Comparison of ENCODE assay signal across 23 mouse cellular contexts in the genomic region with DNA sequence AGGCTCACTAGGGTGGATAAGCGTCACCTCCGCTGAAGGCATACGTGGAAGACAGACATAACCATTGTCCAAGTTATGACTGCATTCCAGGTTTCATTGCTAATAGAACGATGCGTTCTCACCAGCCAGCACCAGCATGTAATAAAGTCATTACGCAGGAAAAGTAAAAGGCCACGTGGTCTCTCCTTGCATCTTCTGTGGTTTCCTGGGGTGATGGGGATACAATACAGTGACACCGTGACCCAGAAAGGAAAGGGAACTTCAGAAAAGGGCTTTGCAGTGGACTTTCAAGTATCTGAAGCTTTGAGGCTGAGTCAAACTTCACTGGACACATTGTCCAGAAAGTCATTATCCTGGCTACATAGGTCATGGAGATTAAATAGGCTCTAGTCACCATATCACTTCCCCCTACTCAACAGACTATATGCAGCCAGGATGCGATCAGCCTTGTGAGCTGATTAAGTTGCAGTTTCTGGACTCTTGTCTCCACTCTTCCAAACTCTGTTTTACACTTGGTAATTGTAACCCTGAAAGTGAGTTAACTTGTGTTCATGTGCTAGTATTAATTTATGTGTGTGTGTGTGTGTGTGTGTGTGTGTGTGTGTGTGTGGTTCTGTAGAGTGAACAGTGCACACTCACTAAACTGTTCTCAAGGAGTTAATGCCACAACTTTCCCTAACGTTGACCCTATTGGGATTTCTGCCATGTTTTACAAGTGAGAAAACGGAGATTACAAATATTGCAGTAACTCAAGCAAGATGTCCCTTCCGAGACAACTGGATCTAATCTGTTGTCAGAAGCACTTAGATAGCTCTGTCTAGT.
DNase-seq lines count a peak whose midpoint lies in the region; ATAC-seq lines count a peak whose summit lies in the region.
"Had no signal": no experiment of that assay in that cellular context is flagged by ENCODE, and none has a peak within 500 bp of the region (broad histone marks: within the 10 kb centered on the region; RNA-seq: fewer than 3 reads in every experiment).

No protein-coding gene starts in this region.

- H3K27ac ChIP-seq in midbrain, embryonic 11.5 days (ENCODE audit: low read depth, low read length) = no peak overlapping the region
- H3K27ac ChIP-seq in midbrain, embryonic 10.5 days (replicated peaks) = no peak overlapping the region
- no peak overlapping the region for H3K27ac ChIP-seq in intestine, embryonic 16.5 days (ENCODE audit: low read length)
- H3K27ac ChIP-seq: embryonic facial prominence, embryonic 12.5 days; forebrain, embryonic 15.5 days; heart, embryonic 10.5 days; hindbrain, postnatal 0 days had no signal

- DNase-seq in embryo, embryonic 10 days (ENCODE audit: low spot score) = peak; percentile 4
- DNase-seq in embryo, embryonic 9.5 days (ENCODE audit: extremely low spot score) = no peak
- no peak for DNase-seq in midbrain, embryonic 11.5 days (ENCODE audit: low spot score, missing footprints)
- no peak for DNase-seq in midbrain, embryonic 10.5 days (ENCODE audit: low spot score)
- no peak for DNase-seq in layer of hippocampus, adult 9-11 months
- DNase-seq: adrenal gland, postnatal 14 days; cerebellum, adult 11-12 months; cerebellum, adult 9-11 months; cerebellum, postnatal 36 days; embryo, embryonic 11 days; gastrocnemius, postnatal 36 days; heart, adult 18-20 months; heart, postnatal 10 days; heart, postnatal 4 days had no signal

- H3K9ac ChIP-seq in midbrain, embryonic 11.5 days (ENCODE audit: low read length) = no peak overlapping the region
- H3K9ac ChIP-seq in intestine, embryonic 16.5 days (ENCODE audit: low read depth, low read length) = no peak overlapping the region
- H3K9ac ChIP-seq: embryonic facial prominence, embryonic 12.5 days; forebrain, embryonic 15.5 days had no signal

- no peaks in the 10 kb centered on the region for H3K27me3 ChIP-seq in midbrain, embryonic 11.5 days (ENCODE audit: control insufficient read depth, insufficient read depth, low read length)
- H3K27me3 ChIP-seq in midbrain, embryonic 10.5 days (ENCODE audit: low read depth, poor library complexity, severe bottlenecking) = peaks cover 24% of the 10 kb centered on the region
- no peaks in the 10 kb centered on the region for H3K27me3 ChIP-seq in intestine, embryonic 16.5 days (replicated peaks; ENCODE audit: control insufficient read depth, insufficient read depth, low read length)
- H3K27me3 ChIP-seq: CH12.LX; embryonic facial prominence, embryonic 12.5 days; forebrain, embryonic 15.5 days; Patski had no signal

- no peak overlapping the region for H3K4me2 ChIP-seq in midbrain, embryonic 11.5 days
- H3K4me2 ChIP-seq in intestine, embryonic 16.5 days (ENCODE audit: low read depth, low read length) = no peak overlapping the region
- H3K4me2 ChIP-seq: embryonic facial prominence, embryonic 12.5 days; forebrain, embryonic 15.5 days had no signal

- H3K4me1 ChIP-seq in midbrain, embryonic 11.5 days (ENCODE audit: control insufficient read depth, insufficient read depth, low read length) = peaks cover 2% of the 10 kb centered on the region; the same call in 1 of the 2 replicates
- peaks cover 19% of the 10 kb centered on the region for H3K4me1 ChIP-seq in midbrain, embryonic 10.5 days
- H3K4me1 ChIP-seq in intestine, embryonic 16.5 days (ENCODE audit: control insufficient read depth, insufficient read depth, low read length) = no peaks in the 10 kb centered on the region
- H3K4me1 ChIP-seq: embryonic facial prominence, embryonic 12.5 days; forebrain, embryonic 15.5 days; heart, embryonic 10.5 days had no signal

- no peaks in the 10 kb centered on the region for H3K36me3 ChIP-seq in midbrain, embryonic 11.5 days (ENCODE audit: control insufficient read depth, insufficient read depth, low read length)
- H3K36me3 ChIP-seq in midbrain, embryonic 10.5 days = no peaks in the 10 kb centered on the region
- H3K36me3 ChIP-seq in intestine, embryonic 16.5 days (ENCODE audit: control insufficient read depth, insufficient read depth, low read length) = no peaks in the 10 kb centered on the region
- H3K36me3 ChIP-seq: embryonic facial prominence, embryonic 12.5 days; forebrain, embryonic 15.5 days; heart, embryonic 10.5 days had no signal

- 48% methylated on average over 12 of the region's 12 CpGs for WGBS in midbrain, embryonic 11.5 days
- WGBS in midbrain, embryonic 10.5 days = 53% methylated on average over 12 of the region's 12 CpGs
- WGBS in intestine, embryonic 16.5 days = 77% methylated on average over 12 of the region's 12 CpGs

- ATAC-seq in midbrain, embryonic 11.5 days (ENCODE audit: low FRiP score) = peak; percentile 68
- ATAC-seq in hematopoietic stem cell, adult 5-6 weeks (replicated peaks in 1 of 2; ENCODE audit: insufficient read depth in 1 of 2, low FRiP score in 2 of 2, low TSS enrichment in 1 of 2, low read depth in 1 of 2, poor library complexity in 2 of 2, severe bottlenecking in 2 of 2) = peak; percentile 78 to 81
- ATAC-seq in intestine, embryonic 16.5 days = no peak
- ATAC-seq: activated CD4-positive, CD25-positive, alpha-beta regulatory T cell, adult 4 months; forebrain, embryonic 15.5 days; hindbrain, postnatal 0 days had no signal

- no peak overlapping the region for H3K4me3 ChIP-seq in midbrain, embryonic 11.5 days (ENCODE audit: low read depth, low read length)
- H3K4me3 ChIP-seq in midbrain, embryonic 10.5 days = no peak overlapping the region
- H3K4me3 ChIP-seq in intestine, embryonic 16.5 days (ENCODE audit: low read length) = no peak overlapping the region
- H3K4me3 ChIP-seq: embryonic facial prominence, embryonic 12.5 days; forebrain, embryonic 15.5 days; heart, embryonic 10.5 days had no signal

- no peaks in the 10 kb centered on the region for H3K9me3 ChIP-seq in midbrain, embryonic 11.5 days (ENCODE audit: control insufficient read depth, low read length)
- no peaks in the 10 kb centered on the region for H3K9me3 ChIP-seq in midbrain, embryonic 10.5 days (replicated peaks)
- H3K9me3 ChIP-seq in intestine, embryonic 16.5 days (ENCODE audit: control insufficient read depth, low read length) = no peaks in the 10 kb centered on the region
- H3K9me3 ChIP-seq: embryonic facial prominence, embryonic 12.5 days; forebrain, embryonic 15.5 days; heart, embryonic 10.5 days had no signal
